Mouse (Mus musculus): ENCODE measurements around the gene Oprl1.

The Oprl1 gene

DNA sequence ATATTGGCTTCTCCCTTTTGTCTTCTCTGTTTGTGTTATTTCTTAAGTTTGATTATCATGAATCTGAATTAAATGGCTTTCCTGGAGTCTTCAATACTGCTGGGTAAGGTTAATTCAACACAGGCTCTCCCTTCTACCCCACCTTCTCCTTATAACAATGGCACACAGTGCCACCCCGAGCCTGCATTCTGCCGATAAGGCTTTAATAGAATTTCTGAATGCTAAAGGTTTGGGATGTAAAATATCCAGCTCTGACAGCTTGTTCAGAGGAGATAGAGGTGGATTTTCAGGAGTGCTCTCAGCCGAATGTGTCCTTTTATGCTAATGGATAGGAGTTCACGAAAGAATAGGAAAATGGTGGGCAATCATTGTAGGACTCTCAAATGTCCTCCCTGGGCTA, 50.4 kb downstream of the Oprl1 start:
- DNase-seq (ENCODE audit: low read depth, low spot score) = no peak

DNA sequence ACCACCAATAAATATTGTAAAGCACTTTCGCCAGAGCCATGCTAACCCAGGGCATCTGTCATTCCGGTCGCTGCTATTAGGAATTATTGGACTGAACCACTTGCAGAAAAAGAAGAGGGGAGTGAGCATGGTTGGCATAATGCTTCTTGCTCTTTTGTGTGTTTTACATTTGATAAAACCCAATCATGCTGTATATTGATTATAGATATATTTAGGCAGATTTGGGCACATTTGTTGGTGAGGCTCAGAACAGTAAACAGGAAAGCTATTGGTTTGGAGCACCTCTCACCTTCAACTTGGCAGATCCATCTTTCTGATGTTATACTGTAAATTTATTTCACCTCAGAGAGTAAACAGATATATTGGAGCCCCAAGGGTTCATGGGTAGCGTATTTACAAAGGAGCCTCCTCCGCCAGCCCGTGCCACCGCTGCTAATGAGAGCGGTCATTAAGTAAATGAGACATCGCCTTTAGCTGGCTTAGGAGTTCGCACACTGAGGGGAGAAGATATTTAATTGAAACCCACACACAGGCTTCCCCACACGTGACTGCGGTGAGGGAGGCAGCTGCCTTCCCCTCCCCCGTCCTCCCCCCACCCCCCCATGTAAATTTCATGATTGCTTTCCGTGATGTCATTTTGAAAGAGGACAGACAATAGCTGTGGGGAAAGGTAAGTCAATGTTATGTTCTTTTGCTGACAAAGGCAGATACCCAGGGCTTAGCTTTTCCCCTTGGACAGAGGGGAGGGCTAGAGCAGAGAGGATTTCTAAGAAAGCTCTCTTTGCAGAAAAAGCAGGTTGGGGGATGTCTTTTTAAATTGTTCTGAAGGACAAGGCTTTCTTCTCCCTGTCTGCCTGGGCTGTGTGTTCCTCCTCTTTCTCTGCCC, 52.1 kb downstream of the Oprl1 start:
- no peak for DNase-seq (ENCODE audit: low read depth, low spot score)

DNA sequence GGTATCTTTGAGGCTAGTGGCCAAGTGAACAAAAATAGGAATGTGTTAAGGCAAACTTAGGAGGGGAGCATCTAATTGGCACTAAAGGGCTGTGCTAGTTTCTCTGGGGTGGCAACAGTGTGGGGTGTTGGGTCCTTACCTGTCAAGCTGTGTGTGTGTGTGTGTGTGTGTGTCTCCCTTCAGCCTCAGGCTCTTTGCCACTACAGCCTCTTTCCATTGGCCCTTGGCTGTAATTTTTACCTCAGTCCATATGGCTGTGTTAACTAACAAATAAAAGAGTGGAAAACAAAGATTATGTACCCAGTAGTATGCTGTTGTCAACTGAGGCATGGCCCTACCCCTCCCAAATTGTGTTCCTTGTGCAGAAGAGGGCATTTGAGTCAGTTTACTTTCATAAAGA, 53.6 kb downstream of the Oprl1 start:
- DNase-seq (ENCODE audit: low read depth, low spot score) = no peak

DNA sequence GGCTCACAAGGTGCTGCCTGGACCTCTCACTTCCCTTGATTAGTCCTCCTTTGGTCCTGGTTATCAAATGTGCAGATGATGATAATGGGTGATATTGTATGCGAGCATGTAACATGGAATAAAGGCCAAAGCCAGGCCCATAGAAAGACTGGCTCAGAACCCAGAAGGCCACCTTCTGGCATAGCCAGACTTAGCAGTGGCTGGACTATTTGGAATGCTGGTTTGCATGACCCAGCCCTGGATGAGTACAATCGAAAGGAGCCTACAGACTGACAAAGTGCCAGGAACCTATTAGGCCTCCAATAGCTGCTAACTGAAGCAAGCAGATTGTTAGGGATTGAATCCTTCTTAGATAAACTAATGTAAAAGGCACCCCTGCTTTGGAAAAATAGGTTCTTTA, 54.6 kb downstream of the Oprl1 start:
- no peak for DNase-seq (ENCODE audit: low read depth, low spot score)

Data from WW6 (cell line).